Mouse (Mus musculus) myocyte (in vitro differentiated cells): ENCODE measurements at regions not wholly inside any gene's neighbourhood (a gene's known extent, or its start where the extent isn't known, plus 50 kb on each side); places are given as distances from the start of the nearest gene placed in this dataset.
A peak's percentile ranks its signal among the peaks of the same experiment; 100 is the strongest.

ENCODE experiments used
- H3K27me3 ChIP-seq: one replicate; pipeline ENCODE4 v1.6.1; 2011; ENCODE audit not compliant: control insufficient read depth, insufficient read depth, insufficient read length
- H3K36me3 ChIP-seq: one replicate; pipeline ENCODE4 v1.6.1; 2011; ENCODE audit not compliant: control insufficient read depth, insufficient read depth
- H3K4me2 ChIP-seq: one replicate; pipeline ENCODE4 v1.6.1; 2011; ENCODE audit warnings: low read depth, control low read depth
- H3K4me3 ChIP-seq: one replicate; pipeline ENCODE4 v1.5.1; 2011; ENCODE audit warnings: mild to moderate bottlenecking, control low read depth, moderate library complexity
- H3K79me2 ChIP-seq: one replicate; pipeline ENCODE4 v1.6.1; 2011; ENCODE audit not compliant: control insufficient read depth, insufficient read depth
- H3ac ChIP-seq: one replicate; pipeline ENCODE4 v1.6.1; 2011; ENCODE audit not compliant: control insufficient read depth, insufficient read length
- CEBPB ChIP-seq: IDR thresholded peaks from 2 replicates; pipeline ENCODE4 v1.6.1; 2011; ENCODE audit warnings: mild to moderate bottlenecking, moderate library complexity; ENCODE audit not compliant: poor library complexity, insufficient read depth, severe bottlenecking
- E2F4 ChIP-seq: IDR thresholded peaks from one replicate; pipeline ENCODE4 v1.6.1; 2011; ENCODE audit warnings: mild to moderate bottlenecking, control low read depth, moderate library complexity; ENCODE audit not compliant: insufficient read depth
- MAX ChIP-seq: IDR thresholded peaks from one replicate; pipeline ENCODE4 v1.6.1; 2011; ENCODE audit warnings: low read depth, mild to moderate bottlenecking, control low read depth
- MYOD1 ChIP-seq, 3 experiments: IDR thresholded peaks; one replicate each; pipeline ENCODE4 v1.6.1; 2011; ENCODE audit warnings: control low read depth in 2 of 3, low read depth in 2 of 3, mild to moderate bottlenecking in 2 of 3, moderate library complexity in 1 of 3; ENCODE audit not compliant: insufficient read length in 2 of 3, control insufficient read depth in 1 of 3
- MYOG ChIP-seq, 3 experiments: IDR thresholded peaks; one replicate each; pipeline ENCODE4 v1.6.1; 2011; ENCODE audit warnings: control low read depth in 2 of 3, low read depth in 2 of 3, mild to moderate bottlenecking in 2 of 3; ENCODE audit not compliant: insufficient read length in 2 of 3, control insufficient read depth in 1 of 3, insufficient read depth in 1 of 3
- POLR2A ChIP-seq: IDR thresholded peaks from one replicate; pipeline ENCODE4 v1.6.1; 2011; ENCODE audit warnings: low read depth, mild to moderate bottlenecking, control low read depth, moderate library complexity; ENCODE audit not compliant: insufficient read length
- POLR2AphosphoS2 ChIP-seq: IDR thresholded peaks from one replicate; pipeline ENCODE4 v1.6.1; 2011; ENCODE audit warnings: low read depth, control low read depth; ENCODE audit not compliant: insufficient read length
- REST ChIP-seq: IDR thresholded peaks from one replicate; pipeline ENCODE4 v1.6.1; 2011; ENCODE audit warnings: mild to moderate bottlenecking, control low read depth, moderate library complexity; ENCODE audit not compliant: insufficient read depth, insufficient read length
- SRF ChIP-seq: IDR thresholded peaks from one replicate; pipeline ENCODE4 v1.6.1; 2011; ENCODE audit warnings: low read depth; ENCODE audit not compliant: control insufficient read depth, insufficient read length
- TCF12 ChIP-seq: IDR thresholded peaks from one replicate; pipeline ENCODE4 v1.6.1; 2011; ENCODE audit warnings: mild to moderate bottlenecking, control low read depth; ENCODE audit not compliant: poor library complexity, insufficient read depth, severe bottlenecking
- TCF3 ChIP-seq: IDR thresholded peaks from one replicate; pipeline ENCODE4 v1.6.1; 2011; ENCODE audit warnings: low read depth, control low read depth; ENCODE audit not compliant: insufficient read length
- USF1 ChIP-seq: IDR thresholded peaks from one replicate; pipeline ENCODE4 v1.6.1; 2011; ENCODE audit warnings: low read depth, mild to moderate bottlenecking, control low read depth, moderate library complexity

DNA sequence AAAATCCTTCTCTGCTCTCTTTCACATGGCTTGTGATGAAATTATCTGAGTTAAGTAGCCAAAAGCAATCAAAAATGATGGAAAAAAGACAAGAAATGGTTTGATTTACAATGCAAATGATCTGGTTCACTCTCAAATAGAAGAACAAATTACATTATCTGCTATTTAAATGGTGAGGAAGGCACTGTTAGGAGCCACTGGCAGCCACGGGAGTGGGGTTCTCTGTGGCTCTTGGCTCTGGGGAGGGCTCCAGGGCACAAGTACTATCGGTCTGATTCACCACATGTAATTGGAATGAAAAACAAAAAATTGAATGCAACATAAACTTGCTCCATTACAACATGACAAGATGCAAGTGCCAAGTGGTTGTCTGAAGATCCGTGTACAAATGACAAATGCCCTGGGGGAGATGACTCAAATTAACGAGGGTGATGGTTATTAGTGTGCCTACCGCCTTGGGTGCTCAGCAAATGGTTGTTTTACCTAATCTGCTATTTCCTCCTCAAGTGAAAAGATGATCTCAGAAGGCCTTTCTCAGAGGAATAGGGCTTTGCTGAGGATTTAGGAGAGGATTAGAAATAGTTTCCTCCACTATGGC lies 268.2 kb downstream of the Hivep2 start:
- Histone ChIP-seq H3K4me2 (no peak overlapping the region), H3K27me3 (no peaks in the 10 kb centered on the region), H3K79me2 (no peaks in the 10 kb centered on the region), H3ac (no peak overlapping the region), H3K36me3 (no peaks in the 10 kb centered on the region), H3K4me3 (no peak overlapping the region)
- no peak for TF ChIP-seq USF1
- TF ChIP-seq E2F4, result no peak
- no peak for TF ChIP-seq MYOG (IDR thresholded peaks at IDR 0.05; ENCODE audit: control insufficient read depth in 1 of 3, insufficient read depth in 1 of 3, insufficient read length in 2 of 3, low read depth in 2 of 3)
- no peak for TF ChIP-seq MYOD1 (IDR thresholded peaks at IDR 0.05; ENCODE audit: control insufficient read depth in 1 of 3, insufficient read length in 2 of 3, low read depth in 2 of 3)
- no peak for TF ChIP-seq MAX
- TF ChIP-seq TCF3, result no peak

DNA sequence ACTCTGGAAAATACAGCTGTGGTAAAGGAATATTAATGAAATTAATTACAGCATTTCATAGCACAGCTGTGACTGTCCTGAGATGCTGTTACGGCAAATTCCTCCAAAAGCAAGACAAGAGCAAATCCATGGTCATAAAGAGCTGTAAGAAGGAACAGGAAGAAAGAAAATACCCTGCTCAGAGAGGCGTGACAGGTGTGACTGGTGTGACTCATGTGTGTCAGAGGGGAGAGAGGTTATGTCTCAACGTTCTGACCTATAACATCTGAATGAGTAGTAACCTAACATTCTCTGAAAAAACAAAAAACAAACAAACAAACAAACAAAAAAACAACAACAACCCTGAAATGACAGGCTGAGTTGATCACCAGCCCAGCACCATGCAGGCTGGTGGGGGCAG lies 267.5 kb downstream of the Hivep2 start:
- Histone ChIP-seq H3K4me2 (no peak overlapping the region), H3ac (no peak overlapping the region), H3K27me3 (no peaks in the 10 kb centered on the region), H3K36me3 (no peaks in the 10 kb centered on the region), H3K4me3 (no peak overlapping the region), H3K79me2 (no peaks in the 10 kb centered on the region)
- TF ChIP-seq E2F4 (no peak), MYOD1 (IDR thresholded peaks at IDR 0.05; ENCODE audit: control insufficient read depth in 1 of 3, insufficient read length in 2 of 3, low read depth in 2 of 3) (peak in 1 of 3 experiments; percentile 38)

DNA sequence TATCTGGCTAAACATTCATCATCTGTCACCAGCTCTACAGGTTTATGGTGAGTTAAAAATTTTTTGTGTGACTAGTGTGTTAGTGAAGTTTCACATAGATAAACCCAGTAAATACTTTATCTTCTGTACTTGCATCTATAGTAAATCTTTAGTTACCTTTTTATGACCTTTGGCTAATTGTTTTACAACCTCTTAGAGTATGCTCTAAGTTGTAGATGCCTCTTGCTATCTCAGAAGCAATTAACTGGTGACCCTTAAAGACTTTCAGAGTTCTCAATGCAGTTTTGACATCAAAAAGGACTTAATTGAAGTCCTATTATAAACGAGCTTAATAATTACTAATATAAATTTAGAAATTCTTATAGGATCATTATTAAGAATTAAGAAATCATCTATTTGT lies 265.6 kb downstream of the Hivep2 start:
- H3ac ChIP-seq, result no peak overlapping the region
- no peaks in the 10 kb centered on the region for H3K36me3 ChIP-seq
- H3K4me2 ChIP-seq, result no peak overlapping the region
- no peak overlapping the region for H3K4me3 ChIP-seq
- no peaks in the 10 kb centered on the region for H3K27me3 ChIP-seq
- TF ChIP-seq USF1 (no peak), MYOD1 (IDR thresholded peaks at IDR 0.05; ENCODE audit: control insufficient read depth in 1 of 3, insufficient read length in 2 of 3, low read depth in 2 of 3) (no peak), SRF (no peak), POLR2A (no peak)
- H3K79me2 ChIP-seq, result no peaks in the 10 kb centered on the region

DNA sequence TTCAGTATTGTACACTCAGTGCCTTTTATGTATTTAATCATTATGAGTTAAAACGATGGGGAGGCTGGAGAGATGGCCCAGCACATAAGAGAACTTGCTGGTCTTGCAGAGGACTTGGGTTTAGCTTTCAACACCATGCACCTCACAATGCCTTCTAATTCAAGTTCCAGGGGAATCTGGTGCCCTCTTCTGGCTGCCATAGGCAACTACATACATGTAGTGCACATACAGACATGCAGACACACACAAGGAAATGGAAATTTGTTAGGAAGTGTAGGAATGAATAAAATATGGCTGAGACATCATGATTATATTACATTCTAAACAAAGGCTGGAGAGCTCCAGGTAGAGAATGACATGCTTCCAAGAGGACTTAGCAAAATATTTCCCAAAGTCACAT lies 251.4 kb downstream of the Hivep2 start:
- Histone ChIP-seq H3K27me3 (no peaks in the 10 kb centered on the region), H3ac (no peak overlapping the region), H3K4me3 (no peak overlapping the region), H3K79me2 (no peaks in the 10 kb centered on the region), H3K36me3 (no peaks in the 10 kb centered on the region), H3K4me2 (no peak overlapping the region)
- TF ChIP-seq CEBPB, result no peak

DNA sequence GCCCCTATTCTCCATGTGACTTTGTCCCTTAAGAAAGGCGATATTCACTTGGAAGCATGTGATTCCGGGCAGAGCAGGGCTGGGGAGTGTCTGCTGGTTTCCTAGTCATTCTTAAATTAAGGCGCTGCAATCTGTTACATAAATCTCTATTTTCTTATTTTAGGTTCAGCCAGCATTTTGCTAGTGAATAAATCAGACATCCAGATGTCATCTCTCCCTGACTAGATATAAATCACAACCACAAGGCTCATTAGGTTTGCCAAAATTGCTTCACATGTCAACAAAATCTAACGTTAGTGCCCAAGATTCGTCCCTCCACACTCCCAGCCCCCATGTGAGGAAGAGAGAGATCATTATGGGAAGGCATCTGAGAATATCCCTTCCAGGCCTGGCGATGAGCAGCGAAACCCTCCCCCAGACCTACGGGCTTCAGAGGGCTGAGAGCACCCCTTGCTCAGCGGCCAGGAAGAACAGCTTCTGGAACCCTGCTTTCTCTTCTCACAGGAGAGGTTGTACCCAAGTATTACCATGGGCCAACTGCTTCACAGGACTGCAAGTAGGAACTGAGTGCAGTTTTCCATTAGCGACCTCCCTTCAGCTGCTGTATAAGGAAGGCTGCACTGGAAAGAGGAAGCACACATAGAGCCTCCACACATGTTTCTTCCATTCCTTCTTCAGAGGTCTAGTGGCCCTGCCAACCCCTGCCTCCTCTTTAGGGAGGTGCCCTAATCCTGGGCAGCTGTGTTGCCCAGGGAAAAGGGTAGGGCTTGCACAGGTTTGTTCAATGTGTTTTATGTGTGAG lies 250.5 kb downstream of the Hivep2 start:
- H3K79me2 ChIP-seq, result no peaks in the 10 kb centered on the region
- H3K27me3 ChIP-seq, result no peaks in the 10 kb centered on the region
- TF ChIP-seq SRF, result no peak
- no peak for TF ChIP-seq CEBPB
- TF ChIP-seq MYOD1 (IDR thresholded peaks at IDR 0.05; ENCODE audit: control insufficient read depth in 1 of 3, insufficient read length in 2 of 3, low read depth in 2 of 3), result no peak
- no peak for TF ChIP-seq MYOG (IDR thresholded peaks at IDR 0.05; ENCODE audit: control insufficient read depth in 1 of 3, insufficient read depth in 1 of 3, insufficient read length in 2 of 3, low read depth in 2 of 3)
- no peak for TF ChIP-seq TCF3
- no peak for TF ChIP-seq POLR2A
- no peak for TF ChIP-seq POLR2AphosphoS2
- H3K36me3 ChIP-seq, result no peaks in the 10 kb centered on the region
- no peak overlapping the region for H3K4me2 ChIP-seq
- no peak overlapping the region for H3K4me3 ChIP-seq
- H3ac ChIP-seq, result no peak overlapping the region

DNA sequence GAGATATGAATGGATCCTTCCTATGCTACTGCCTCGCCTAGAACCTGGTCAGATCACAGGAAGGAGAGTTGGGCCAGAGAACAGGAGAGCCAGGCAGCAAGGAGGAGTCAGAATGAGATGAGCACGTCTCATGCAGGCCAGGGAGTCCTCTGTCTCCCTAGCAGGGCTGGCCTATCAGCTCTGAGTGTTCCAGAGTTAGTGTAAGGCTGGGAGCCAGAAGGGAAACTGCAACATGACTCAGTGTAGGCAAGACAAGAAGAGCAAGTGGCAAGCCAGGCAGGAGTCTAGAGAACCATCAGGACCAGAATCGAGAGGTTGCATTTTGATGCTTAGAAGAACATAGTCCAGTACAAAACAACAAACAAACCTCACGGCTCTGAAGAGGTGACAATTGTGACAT lies 249.6 kb downstream of the Hivep2 start:
- Histone ChIP-seq H3K27me3 (no peaks in the 10 kb centered on the region), H3K4me3 (no peak overlapping the region), H3K79me2 (no peaks in the 10 kb centered on the region), H3ac (no peak overlapping the region), H3K36me3 (no peaks in the 10 kb centered on the region), H3K4me2 (no peak overlapping the region)
- TF ChIP-seq E2F4 (no peak), MYOG (IDR thresholded peaks at IDR 0.05; ENCODE audit: control insufficient read depth in 1 of 3, insufficient read depth in 1 of 3, insufficient read length in 2 of 3, low read depth in 2 of 3) (no peak), TCF12 (no peak), CEBPB (no peak), TCF3 (no peak), MYOD1 (IDR thresholded peaks at IDR 0.05; ENCODE audit: control insufficient read depth in 1 of 3, insufficient read length in 2 of 3, low read depth in 2 of 3) (no peak), POLR2A (no peak), MAX (no peak), REST (no peak)
